Mouse (Mus musculus): ENCODE results near the gene Actl11.

- no peak for TF ChIP-seq CTCF (IDR thresholded peaks at IDR 0.05)
- TF ChIP-seq EP300 (IDR thresholded peaks at IDR 0.05), result no peak
Measured at GRCm38 (mm10) chr9:107899855-107900254, 28.4 kb upstream of the Actl11 start.
